Mouse (Mus musculus) lung, postnatal 0 days (tissue): Measurements from ENCODE around the gene Aco1.

ENCODE experiments used
- CTCF ChIP-seq: IDR thresholded peaks from 2 replicates; pipeline ENCODE4 v1.5.1; 2016; ENCODE audit warnings: antibody characterized with exemption, mild to moderate bottlenecking
- EP300 ChIP-seq: IDR thresholded peaks from 2 replicates; pipeline ENCODE4 v1.6.1; 2016; ENCODE audit warnings: antibody characterized with exemption, mild to moderate bottlenecking, control low read depth

DNA sequence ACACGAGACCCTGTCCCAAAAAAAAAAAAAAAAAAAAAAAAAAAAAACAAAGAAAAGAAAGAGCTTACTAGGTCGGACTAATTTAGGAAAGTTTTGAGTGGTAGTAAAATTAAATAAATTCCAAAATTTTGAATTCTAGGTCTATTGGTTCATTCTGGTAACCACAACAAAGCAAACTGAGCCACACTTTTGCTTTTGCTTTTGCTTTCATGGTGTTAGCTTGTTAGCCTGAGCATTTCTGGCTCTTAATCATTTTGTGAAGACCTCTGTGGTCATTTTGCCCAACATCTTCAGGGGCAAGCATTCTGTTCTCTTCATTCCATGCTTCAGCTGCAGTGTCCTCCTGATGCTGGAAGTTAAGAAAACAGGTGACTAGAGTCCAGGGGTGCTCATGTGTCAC is 29.5 kb downstream of the Aco1 start:
- no peak for TF ChIP-seq CTCF
- TF ChIP-seq EP300 = no peak
